In genomic region chr11:82392341-82392740, GRCm38 (mm10) we compare ENCODE assay signal across 11 mouse cellular contexts. TPM values are rescaled to one million over a fixed set of nuclear protein-coding genes. Genes with fewer than 3 reads are reported as not detected.
A peak's percentile ranks its signal among the peaks of the same experiment; 100 is the strongest.
DNase-seq lines count a peak whose midpoint lies in the region; ATAC-seq and TF ChIP-seq lines count a peak whose summit lies in the region.
"Had no signal": no experiment of that assay in that cellular context is flagged by ENCODE, and none has a peak within 500 bp of the region (broad histone marks: within the 10 kb centered on the region; RNA-seq: fewer than 3 reads in every experiment).

No protein-coding gene starts in this region.

- no peak overlapping the region for H3K27ac ChIP-seq in left cerebral cortex, adult 2 months
- no peak overlapping the region for H3K27ac ChIP-seq in hindbrain, embryonic 16.5 days (ENCODE audit: low read depth, low read length)
- H3K27ac ChIP-seq: forebrain, embryonic 10.5 days had no signal

- DNase-seq in left cerebral cortex, adult 2 months (ENCODE audit: extremely low spot score in 1 of 2, low spot score in 2 of 2) = peak; percentile 30 to 36
- DNase-seq in left cerebral cortex, adult 11 months (ENCODE audit: low spot score) = no peak
- DNase-seq in cerebellum, postnatal 10 days = peak; percentile 71 to 72
- DNase-seq in retina, postnatal 1 day = peak; percentile 40
- DNase-seq in c-Kit-positive CD71-positive TER-119-positive erythroid progenitor cells, embryonic 14.5 days (ENCODE audit: low spot score) = no peak
- no peak for DNase-seq in gastrocnemius, postnatal 36 days

- no peak overlapping the region for H3K4me3 ChIP-seq in left cerebral cortex, adult 2 months
- no peak overlapping the region for H3K4me3 ChIP-seq in hindbrain, embryonic 16.5 days (ENCODE audit: low read length)
- H3K4me3 ChIP-seq: forebrain, embryonic 10.5 days; myocyte had no signal

- H3K27me3 ChIP-seq in hindbrain, embryonic 16.5 days (replicated peaks; ENCODE audit: control insufficient read depth, insufficient read depth, low read length) = peaks cover 11% of the 10 kb centered on the region; the same call in 1 of the 2 replicates

- peaks cover 26% of the 10 kb centered on the region for H3K4me1 ChIP-seq in hindbrain, embryonic 16.5 days (ENCODE audit: control insufficient read depth, insufficient read depth, low read depth, low read length)

- no peaks in the 10 kb centered on the region for H3K36me3 ChIP-seq in hindbrain, embryonic 16.5 days (ENCODE audit: control insufficient read depth, insufficient read depth, low read length)
- H3K36me3 ChIP-seq: forebrain, embryonic 10.5 days had no signal

- no peak for ATAC-seq in hindbrain, embryonic 16.5 days
- ATAC-seq: intestine, embryonic 16.5 days had no signal

- H3K4me2 ChIP-seq in hindbrain, embryonic 16.5 days (ENCODE audit: low read length) = peak overlapping the region; percentile 30; the same call in 1 of the 2 replicates
- H3K4me2 ChIP-seq: heart, embryonic 11.5 days had no signal

- H3K9ac ChIP-seq in hindbrain, embryonic 16.5 days (ENCODE audit: low read depth, low read length) = no peak overlapping the region

- peak; percentile 46 for TF ChIP-seq CTCF in left cerebral cortex, adult 2 months (IDR thresholded peaks at IDR 0.05)

- intact Hi-C loops in left cerebral cortex, adult 2 months (cut with DNase I) = loop anchor here (2.0 to 10.0 kb wide), 5 partner anchors 172 to 502 kb away; partner anchors contain the start of genes Cct6b, Fndc8, Rad51d and Zfp830
- intact Hi-C loops in gastrocnemius, postnatal 36 days (cut with DNase I) = loop anchor here (10.0 kb wide), 1 partner anchor 158 kb away; no protein-coding TSS in a partner anchor

- WGBS in hindbrain, embryonic 16.5 days = 53% methylated on average over 3 of the region's 3 CpGs

- H3K9me3 ChIP-seq in hindbrain, embryonic 16.5 days (ENCODE audit: control insufficient read depth, low read length) = no peaks in the 10 kb centered on the region
- H3K9me3 ChIP-seq: forebrain, embryonic 10.5 days had no signal

RNA-seq across cellular contexts. Expression of gene Tmem132e, which starts 3.6 kb away (rescaled TPM):
- total RNA-seq in left cerebral cortex, adult 2 months (2021) = 10 to 100 TPM; 19.2 to 23.7 TPM
- 2.9 and 3.3 TPM in 2 replicates for polyA plus RNA-seq in hindbrain, embryonic 16.5 days (2015; fragmentation: Nextera tagmentation; extraction: Ambion mirVana)
- not detected for total RNA-seq in gastrocnemius, postnatal 36 days (2021)
- polyA plus RNA-seq: myocyte had no signal

Comparison
In these comparisons a context has a peak if more than half of its experiments do, and no peak if none do; other contexts are left out.
1. DNase-seq: peak in left cerebral cortex, adult 2 months (2 of 2), cerebellum, postnatal 10 days (2 of 2) and retina, postnatal 1 day (single experiment); none in left cerebral cortex, adult 11 months (single experiment), c-Kit-positive CD71-positive TER-119-positive erythroid progenitor cells, embryonic 14.5 days (single experiment) and gastrocnemius, postnatal 36 days (0 of 2).
2. RNA of gene Tmem132e, which starts 3.6 kb away (total RNA-seq): 19.2 to 23.7 TPM in left cerebral cortex, adult 2 months; not detected in gastrocnemius, postnatal 36 days; every median in the first group is over 10 times any median in the second.